Mouse (Mus musculus) kidney, embryonic 15.5 days (tissue): ENCODE measurements around the gene Mki67. TPM values are rescaled to one million over a fixed set of nuclear protein-coding genes. Genes with fewer than 3 reads are reported as not detected.

Source experiments
- ATAC-seq: fragments of 200-750 bp; cut with Nextera tagmentation; replicated peaks from 2 replicates; pipeline ENCODE4 v1.8.0; 2017; ENCODE audit warnings: moderate TSS enrichment; ENCODE audit not compliant: low FRiP score
- H3K27ac ChIP-seq: fragments of 300-500 bp; sonication (generic); 2 replicates; pipeline ENCODE4 v1.5.1; 2015; ENCODE audit warnings: mild to moderate bottlenecking, inconsistent platforms
- H3K27me3 ChIP-seq: fragments of 300-500 bp; sonication (generic); 2 replicates; pipeline ENCODE4 v1.6.1; 2015; ENCODE audit warnings: inconsistent platforms
- H3K36me3 ChIP-seq: fragments of 300-500 bp; sonication (generic); 2 replicates; pipeline ENCODE4 v1.6.1; 2015; ENCODE audit warnings: inconsistent platforms
- H3K4me1 ChIP-seq: fragments of 300-500 bp; sonication (generic); 2 replicates; pipeline ENCODE4 v1.6.1; 2015; ENCODE audit warnings: inconsistent platforms
- H3K4me2 ChIP-seq: fragments of 300-500 bp; sonication (generic); 2 replicates; pipeline ENCODE4 v1.6.1; 2015; ENCODE audit warnings: moderate library complexity, mild to moderate bottlenecking, inconsistent platforms
- H3K4me3 ChIP-seq: fragments of 300-500 bp; sonication (generic); replicated peaks from 2 replicates; pipeline ENCODE4 v1.5.1; 2015; ENCODE audit warnings: mild to moderate bottlenecking, inconsistent platforms
- H3K9ac ChIP-seq: fragments of 300-500 bp; sonication (generic); 2 replicates; pipeline ENCODE4 v1.6.1; 2015; ENCODE audit warnings: mild to moderate bottlenecking, inconsistent platforms
- H3K9me3 ChIP-seq: fragments of 300-500 bp; sonication (generic); replicated peaks from 2 replicates; pipeline ENCODE4 v1.6.1; 2016; ENCODE audit warnings: inconsistent platforms
- WGBS: fragments of 180-500 bp; shearing (Covaris S2); methylation state at CpG from one replicate; pipeline ENCODE4 v1.1.7; 2015; ENCODE audit warnings: mixed read lengths; 5-methylcytosine and 5-hydroxymethylcytosine counted together
- polyA plus RNA-seq: library from polyadenylated mRNA; unstranded; fragments of >200 nt; fragmentation: Nextera tagmentation; extraction: Ambion mirVana; gene quantifications from 2 replicates; pipeline ENCODE4 v1.2.1, GENCODE M21; 2015

Gene Mki67
- polyA plus RNA-seq, 1 experiment from 2014 or later = 38.7 TPM

DNA sequence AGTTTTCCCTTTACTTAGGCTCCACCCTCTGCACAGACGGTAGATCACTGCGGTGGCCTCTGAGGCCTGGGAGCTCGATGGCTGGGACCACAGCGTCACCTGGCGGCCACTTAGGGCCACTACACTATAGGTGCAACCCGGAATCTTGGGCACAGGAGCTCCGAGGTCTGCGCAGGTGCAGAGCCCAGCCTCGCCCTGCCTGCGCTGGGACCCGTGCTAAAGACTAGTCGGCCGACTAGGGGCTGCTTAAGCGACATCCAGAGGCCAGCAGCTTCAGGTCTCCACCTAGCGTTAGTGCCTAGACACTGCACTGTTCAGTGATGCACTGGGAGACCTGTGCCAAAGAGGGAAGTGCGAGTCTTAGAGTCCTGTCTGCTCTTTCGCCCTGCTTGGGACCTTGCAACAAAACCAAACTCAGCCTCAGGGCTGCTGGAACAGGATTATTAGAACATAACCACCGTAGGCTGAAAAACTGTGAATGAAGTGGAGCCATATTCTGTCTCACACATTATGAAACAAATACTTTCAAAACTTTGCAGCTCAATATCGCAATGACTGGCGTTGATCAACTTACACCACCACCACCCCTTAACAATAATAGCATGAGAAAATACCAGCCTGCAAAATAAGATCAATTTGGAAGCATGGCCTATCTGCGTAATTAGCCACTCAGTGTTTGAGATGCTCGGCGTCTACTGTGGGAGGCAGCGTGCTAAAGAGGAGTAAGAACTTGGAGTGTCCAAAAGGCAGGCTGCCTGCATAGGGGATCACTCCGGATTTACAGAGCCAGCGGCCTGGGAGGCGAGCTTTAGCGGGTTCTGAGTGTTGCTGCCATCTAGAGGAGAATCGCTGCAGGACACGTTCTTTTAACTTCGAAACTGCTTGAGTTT, 19.8 kb upstream of the Mki67 start:
- 19% methylated on average over 31 of the region's 31 CpGs for WGBS
- Histone ChIP-seq H3K4me3 (peak overlapping the region; percentile 20), H3K4me2 (peak overlapping the region; percentile 49), H3K9me3 (no peaks in the 10 kb centered on the region), H3K27me3 (no peaks in the 10 kb centered on the region), H3K27ac (peak overlapping the region; percentile 73), H3K9ac (no peak overlapping the region), H3K4me1 (peaks cover 18% of the 10 kb centered on the region), H3K36me3 (no peaks in the 10 kb centered on the region)
- peak; percentile 96 for ATAC-seq

DNA sequence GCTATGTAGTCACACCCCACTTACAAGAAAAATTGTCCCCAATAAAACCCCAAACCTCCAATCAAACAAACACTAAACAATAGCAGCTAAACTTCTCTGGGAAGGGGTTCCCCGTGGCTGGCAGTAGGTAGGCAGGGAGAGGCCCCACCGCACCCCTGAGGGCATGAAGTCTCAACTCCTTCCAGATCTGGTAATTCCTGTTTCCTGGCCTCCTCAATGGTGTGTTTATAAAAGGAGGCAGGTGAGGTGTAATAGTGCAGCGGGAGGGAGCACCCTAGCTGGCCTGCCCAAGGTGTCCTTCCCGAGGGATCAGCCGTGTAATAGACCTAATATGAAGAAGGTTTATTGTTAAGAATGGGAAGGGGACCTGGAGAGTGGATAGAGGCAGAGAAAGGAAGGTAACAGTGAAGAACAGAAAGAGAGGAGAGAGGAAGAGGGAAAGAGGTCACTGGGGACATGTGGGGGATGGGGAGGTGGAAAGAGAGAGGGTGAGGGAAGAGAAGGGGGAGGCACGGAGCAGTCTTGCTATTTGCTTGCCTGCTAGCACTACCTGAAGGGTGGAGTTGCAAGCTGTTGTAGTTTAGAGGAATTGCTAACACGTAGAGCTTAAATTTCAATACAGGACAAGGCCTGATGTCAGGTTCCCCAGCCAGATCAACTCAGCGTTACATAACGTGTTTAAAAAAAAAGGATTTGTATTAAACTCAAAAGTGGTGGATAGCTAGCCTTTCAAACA, 18.9 kb upstream of the Mki67 start:
- H3K27me3 ChIP-seq = no peaks in the 10 kb centered on the region
- no peaks in the 10 kb centered on the region for H3K9me3 ChIP-seq
- peak overlapping the region; percentile 73 for H3K27ac ChIP-seq
- H3K4me2 ChIP-seq = peak overlapping the region; percentile 49
- H3K4me1 ChIP-seq = peaks cover 18% of the 10 kb centered on the region
- ATAC-seq = peak; percentile 50
- H3K9ac ChIP-seq = no peak overlapping the region
- H3K36me3 ChIP-seq = no peaks in the 10 kb centered on the region
- 74% methylated on average over 9 of the region's 9 CpGs for WGBS
- no peak overlapping the region for H3K4me3 ChIP-seq

DNA sequence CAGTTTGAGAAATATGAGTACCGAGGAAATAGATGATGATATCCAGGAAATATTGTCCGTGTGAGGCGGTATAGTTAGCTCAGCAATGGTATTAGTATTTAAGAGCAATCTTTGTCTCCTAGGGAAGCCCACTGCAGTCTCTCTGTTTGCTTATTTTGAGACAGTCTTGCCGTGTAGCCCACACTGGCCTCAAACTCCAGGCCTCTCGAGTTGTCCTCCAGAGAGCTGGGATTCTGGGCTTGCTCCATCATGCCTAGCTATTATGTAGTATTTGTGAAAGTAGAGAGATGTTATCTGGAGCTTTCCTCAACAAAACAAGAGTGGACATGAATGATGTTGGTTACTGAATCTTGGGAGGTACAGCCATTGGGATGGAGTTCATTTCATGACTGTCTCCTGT, 18.2 kb upstream of the Mki67 start:
- Histone ChIP-seq H3K4me3 (no peak overlapping the region), H3K27me3 (no peaks in the 10 kb centered on the region), H3K4me1 (peaks cover 18% of the 10 kb centered on the region), H3K36me3 (no peaks in the 10 kb centered on the region), H3K9ac (no peak overlapping the region), H3K27ac (0 out of 2 replicates have a peak overlapping the region, but pooled peaks have one; percentile 73), H3K4me2 (no peak overlapping the region), H3K9me3 (no peaks in the 10 kb centered on the region)
- 90% methylated on average over 5 of the region's 5 CpGs for WGBS
- no peak for ATAC-seq

- Histone ChIP-seq H3K9me3 (no peaks in the 10 kb centered on the region), H3K9ac (no peak overlapping the region), H3K4me2 (no peak overlapping the region), H3K27ac (no peak overlapping the region), H3K4me3 (no peak overlapping the region), H3K4me1 (0 out of 2 replicates have a peak, but pooled peaks cover 7% of the 10 kb centered on the region), H3K36me3 (no peaks in the 10 kb centered on the region), H3K27me3 (no peaks in the 10 kb centered on the region)
- 88% methylated on average over 12 of the region's 12 CpGs for WGBS
- no peak for ATAC-seq
Observed at GRCm38 (mm10) chr7:135728038-135728437, 11.9 kb upstream of the Mki67 start.

- Histone ChIP-seq H3K9ac (no peak overlapping the region), H3K4me2 (no peak overlapping the region), H3K4me1 (0 out of 2 replicates have a peak, but pooled peaks cover 7% of the 10 kb centered on the region), H3K36me3 (no peaks in the 10 kb centered on the region), H3K27me3 (no peaks in the 10 kb centered on the region), H3K9me3 (no peaks in the 10 kb centered on the region), H3K4me3 (no peak overlapping the region), H3K27ac (no peak overlapping the region)
- 75% methylated on average over 1 of the region's 1 CpGs for WGBS
- no peak for ATAC-seq
Observed at GRCm38 (mm10) chr7:135726707-135727106, 10.5 kb upstream of the Mki67 start.

DNA sequence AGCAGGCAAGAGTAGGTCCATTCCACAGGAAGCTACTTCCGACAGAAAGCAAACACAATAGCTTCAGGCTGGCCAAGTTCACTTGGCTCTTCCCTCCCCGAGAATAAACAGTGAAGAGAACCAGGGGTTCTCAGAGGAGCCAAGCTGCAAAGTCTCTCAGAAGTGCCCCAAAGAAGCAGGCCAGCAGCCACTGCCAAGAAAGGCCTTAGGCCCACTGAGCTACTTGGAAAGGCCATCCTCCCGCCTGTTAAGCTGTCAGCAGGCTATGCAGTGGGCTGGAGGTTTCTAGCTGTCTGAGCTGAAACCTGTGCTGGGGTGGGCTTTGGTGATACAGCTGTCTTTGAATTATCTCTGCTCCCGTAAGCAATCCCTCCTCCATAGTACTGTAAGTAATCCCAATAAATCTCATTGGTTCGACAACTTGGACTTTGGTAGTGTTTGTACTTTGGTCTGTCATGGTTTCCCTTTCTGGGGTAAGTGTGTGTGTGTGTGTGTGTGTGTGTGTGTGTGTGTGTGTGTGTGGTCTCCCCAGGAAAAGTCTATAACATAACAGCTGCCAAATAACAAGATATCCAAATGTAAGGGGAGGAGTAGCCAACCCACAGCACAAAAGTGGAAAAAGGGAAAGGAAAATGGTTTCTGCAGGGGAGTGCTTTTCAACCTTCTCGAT, 7.6 kb upstream of the Mki67 start:
- Histone ChIP-seq H3K27me3 (no peaks in the 10 kb centered on the region), H3K9ac (no peak overlapping the region), H3K27ac (peak overlapping the region; percentile 15; the same call in 1 of the 2 replicates), H3K36me3 (no peaks in the 10 kb centered on the region), H3K9me3 (no peaks in the 10 kb centered on the region), H3K4me2 (no peak overlapping the region), H3K4me1 (0 out of 2 replicates have a peak, but pooled peaks cover 7% of the 10 kb centered on the region), H3K4me3 (no peak overlapping the region)
- ATAC-seq = 0 out of 2 replicates have a peak, but pooled peaks have one; percentile 43
- WGBS = 37% methylated on average over 6 of the region's 6 CpGs

GRCm38 (mm10) chr7:135722011-135722838, 6.1 kb upstream of the Mki67 start:
- H3K36me3 ChIP-seq = no peaks in the 10 kb centered on the region
- H3K4me2 ChIP-seq = no peak overlapping the region
- no peak overlapping the region for H3K9ac ChIP-seq
- ATAC-seq = no peak
- H3K4me1 ChIP-seq = peaks cover 7% of the 10 kb centered on the region; the same call in 1 of the 2 replicates
- WGBS = 88% methylated on average over 6 of the region's 6 CpGs
- H3K27ac ChIP-seq = no peak overlapping the region
- no peaks in the 10 kb centered on the region for H3K27me3 ChIP-seq
- H3K4me3 ChIP-seq = no peak overlapping the region
- H3K9me3 ChIP-seq = no peaks in the 10 kb centered on the region

DNA sequence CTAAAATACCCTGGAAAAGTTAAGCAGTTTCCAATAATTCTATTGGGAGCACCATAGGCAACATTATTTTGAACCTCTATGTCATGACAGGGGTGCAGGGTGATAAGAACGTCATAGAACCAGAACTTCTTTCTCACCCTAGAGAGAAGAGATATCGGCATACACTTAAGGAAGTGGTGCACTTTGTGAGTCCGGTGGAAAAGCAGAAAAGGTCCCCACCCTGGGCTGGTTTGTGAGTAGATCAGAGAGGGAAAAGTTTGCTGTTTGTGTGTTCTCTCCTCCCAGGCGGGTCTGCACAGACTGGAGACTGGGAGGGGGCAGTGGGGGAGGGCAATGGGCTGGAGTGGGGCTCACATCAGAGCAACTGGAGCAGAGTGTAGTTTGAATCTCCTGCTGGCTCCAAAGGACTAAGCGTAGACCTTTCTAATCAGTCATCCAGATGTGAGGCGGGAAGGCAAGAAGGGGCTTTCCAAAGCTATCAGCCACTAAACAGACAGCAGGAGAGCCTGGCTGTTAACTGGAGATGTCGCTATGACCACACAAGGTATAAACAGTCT, 5.4 kb upstream of the Mki67 start:
- 76% methylated on average over 7 of the region's 7 CpGs for WGBS
- H3K4me1 ChIP-seq = peaks cover 12% of the 10 kb centered on the region
- H3K4me3 ChIP-seq = no peak overlapping the region
- H3K27me3 ChIP-seq = no peaks in the 10 kb centered on the region
- no peaks in the 10 kb centered on the region for H3K36me3 ChIP-seq
- no peak overlapping the region for H3K4me2 ChIP-seq
- H3K9me3 ChIP-seq = no peaks in the 10 kb centered on the region
- no peak overlapping the region for H3K9ac ChIP-seq
- ATAC-seq = peak; percentile 72; the same call in 1 of the 2 replicates
- no peak overlapping the region for H3K27ac ChIP-seq

GRCm38 (mm10) chr7:135716968-135717557, 902 bp upstream of the Mki67 start:
- ATAC-seq = no peak
- WGBS = 52% methylated on average over 7 of the region's 7 CpGs
- peak overlapping the region; percentile 45; the same call in 1 of the 2 replicates for H3K27ac ChIP-seq
- H3K4me1 ChIP-seq = peaks cover 23% of the 10 kb centered on the region
- no peaks in the 10 kb centered on the region for H3K27me3 ChIP-seq
- 0 out of 2 replicates have a peak, but pooled peaks cover 3% of the 10 kb centered on the region for H3K36me3 ChIP-seq
- H3K9me3 ChIP-seq = no peaks in the 10 kb centered on the region
- H3K4me3 ChIP-seq = peak overlapping the region; percentile 83
- peak overlapping the region; percentile 41; the same call in 1 of the 2 replicates for H3K9ac ChIP-seq
- H3K4me2 ChIP-seq = peak overlapping the region; percentile 67

DNA sequence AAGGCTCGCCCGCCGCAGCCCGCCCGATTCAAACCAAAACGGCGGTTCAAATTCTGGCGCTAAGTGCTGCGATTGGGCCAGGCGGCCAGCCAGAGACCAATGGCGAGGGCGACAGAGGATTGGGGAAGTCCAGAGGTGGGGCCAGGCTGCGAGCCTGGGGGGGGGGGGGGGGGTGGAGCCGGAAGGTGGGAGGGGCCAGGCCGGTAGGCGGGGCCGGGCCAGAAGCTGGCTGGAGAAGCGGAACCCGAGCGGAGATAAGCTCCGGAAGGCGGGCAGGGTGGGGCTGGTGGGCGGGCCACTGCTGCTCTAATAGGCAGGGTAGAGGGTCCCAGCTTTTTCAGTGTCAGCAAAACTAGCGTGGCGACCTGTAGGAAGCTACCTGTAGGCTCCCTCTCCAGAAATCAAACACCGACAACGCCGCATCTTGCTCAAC, 300 bp upstream of the Mki67 start:
- peaks cover 23% of the 10 kb centered on the region for H3K4me1 ChIP-seq
- 0 out of 2 replicates have a peak, but pooled peaks cover 3% of the 10 kb centered on the region for H3K36me3 ChIP-seq
- no peaks in the 10 kb centered on the region for H3K27me3 ChIP-seq
- ATAC-seq = peak; percentile 98
- peak overlapping the region; percentile 86; the same call in 1 of the 2 replicates for H3K27ac ChIP-seq
- H3K9ac ChIP-seq = peak overlapping the region; percentile 72
- H3K4me2 ChIP-seq = peak overlapping the region; percentile 67
- H3K4me3 ChIP-seq = peak overlapping the region; percentile 83
- no peaks in the 10 kb centered on the region for H3K9me3 ChIP-seq
- WGBS = 1% methylated on average over 25 of the region's 28 CpGs
